Mouse (Mus musculus) ES-CJ7 (cell line): Measurements from ENCODE around the gene Scamp2.

Experiments used
- DNase-seq: peaks from one replicate; pipeline ENCODE4 v3.0.0; 2011; ENCODE audit warnings: low read depth, low spot score

The Scamp2 gene

GRCm38 (mm10) chr9:57594174-57594509 is 33.4 kb downstream of the Scamp2 start:
- DNase-seq, result no peak

GRCm38 (mm10) chr9:57597265-57597664 is 36.5 kb downstream of the Scamp2 start:
- no peak for DNase-seq

DNA sequence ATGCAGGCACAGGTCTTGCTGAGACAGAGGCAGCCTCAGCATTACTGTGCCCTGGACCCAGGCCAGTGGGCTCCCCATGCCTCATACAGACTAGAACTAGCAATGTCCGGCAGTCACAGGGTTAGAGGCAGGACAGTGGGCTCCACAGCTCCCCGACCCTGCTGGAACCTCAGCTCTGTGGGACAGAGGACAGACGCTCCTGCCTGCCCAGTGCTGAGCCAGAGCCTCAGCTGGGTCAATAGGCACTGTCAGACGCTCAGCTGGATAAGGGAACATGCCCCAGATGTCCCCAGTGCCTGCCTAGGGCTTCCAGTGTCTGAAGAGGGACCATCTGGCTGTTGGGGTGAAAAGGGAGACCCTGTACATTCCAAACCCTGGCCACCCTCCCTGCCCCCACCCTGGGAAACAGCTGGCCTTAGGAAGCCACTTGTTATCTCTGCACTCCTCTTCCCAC is 37.2 kb downstream of the Scamp2 start:
- no peak for DNase-seq

- no peak for DNase-seq
Measured at GRCm38 (mm10) chr9:57598851-57599563, 38.3 kb downstream of the Scamp2 start.

GRCm38 (mm10) chr9:57600620-57601352 is 40.0 kb downstream of the Scamp2 start:
- DNase-seq, result peak; percentile 40

GRCm38 (mm10) chr9:57601353-57601706 is 40.6 kb downstream of the Scamp2 start:
- no peak for DNase-seq

DNA sequence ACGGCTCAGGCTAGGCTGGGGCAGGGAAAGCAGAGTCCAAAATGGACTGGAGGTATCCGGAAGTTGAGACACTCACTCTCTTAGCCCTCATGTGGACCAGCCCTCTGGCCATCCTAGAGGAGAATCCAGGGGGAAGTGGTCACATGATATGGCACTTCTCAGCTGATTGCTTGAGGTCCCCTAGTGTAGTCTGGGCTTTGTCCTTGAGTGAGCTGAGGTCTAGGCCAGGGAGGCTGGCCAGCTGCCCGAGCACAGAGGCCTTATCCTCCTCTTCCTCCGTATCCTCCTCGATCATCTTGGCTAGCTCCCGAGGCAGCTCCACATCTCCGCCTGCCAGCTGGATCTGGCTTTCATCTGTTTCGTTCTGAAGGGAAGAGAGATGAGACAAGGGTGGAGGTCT is 41.4 kb downstream of the Scamp2 start:
- DNase-seq, result no peak

DNA sequence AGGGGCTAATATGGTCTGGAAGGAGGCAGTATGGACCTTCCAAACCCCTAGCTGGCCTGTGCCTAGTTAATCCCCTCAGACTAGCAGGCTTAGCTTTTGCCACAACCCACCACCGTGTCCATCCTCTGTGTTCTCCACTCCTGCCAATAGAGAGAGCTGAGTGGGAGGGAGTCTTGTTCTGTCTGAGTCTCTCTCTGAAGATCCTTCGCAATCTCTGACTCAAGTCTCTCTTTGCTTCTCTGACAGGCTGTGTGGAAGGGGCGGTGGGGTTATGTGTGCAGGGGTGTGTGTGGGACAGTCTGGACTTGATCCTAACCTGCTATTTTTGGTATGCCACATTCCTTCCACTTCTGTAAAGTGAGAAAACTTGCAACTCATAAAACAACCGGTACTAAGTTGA is 44.1 kb downstream of the Scamp2 start:
- DNase-seq, result no peak

DNA sequence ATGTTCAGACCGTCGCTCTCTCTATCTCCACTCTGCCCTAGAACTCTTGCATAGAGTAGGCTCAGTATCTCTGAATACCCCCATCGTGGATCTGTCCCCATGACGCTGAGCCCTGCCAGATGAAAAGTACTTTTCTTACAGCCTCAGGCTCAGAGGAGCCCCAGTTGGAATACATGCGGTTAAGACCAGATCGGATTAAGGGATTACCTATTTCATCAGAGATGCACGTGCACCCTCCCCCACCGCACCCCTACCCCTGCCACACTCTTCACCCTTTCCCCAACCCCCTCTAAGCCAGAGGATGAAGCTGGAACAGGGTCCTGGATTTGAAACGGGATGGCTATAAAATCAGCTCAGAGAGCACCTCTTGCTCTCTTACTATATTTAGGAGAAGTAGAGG is 44.8 kb downstream of the Scamp2 start:
- DNase-seq, result no peak

DNA sequence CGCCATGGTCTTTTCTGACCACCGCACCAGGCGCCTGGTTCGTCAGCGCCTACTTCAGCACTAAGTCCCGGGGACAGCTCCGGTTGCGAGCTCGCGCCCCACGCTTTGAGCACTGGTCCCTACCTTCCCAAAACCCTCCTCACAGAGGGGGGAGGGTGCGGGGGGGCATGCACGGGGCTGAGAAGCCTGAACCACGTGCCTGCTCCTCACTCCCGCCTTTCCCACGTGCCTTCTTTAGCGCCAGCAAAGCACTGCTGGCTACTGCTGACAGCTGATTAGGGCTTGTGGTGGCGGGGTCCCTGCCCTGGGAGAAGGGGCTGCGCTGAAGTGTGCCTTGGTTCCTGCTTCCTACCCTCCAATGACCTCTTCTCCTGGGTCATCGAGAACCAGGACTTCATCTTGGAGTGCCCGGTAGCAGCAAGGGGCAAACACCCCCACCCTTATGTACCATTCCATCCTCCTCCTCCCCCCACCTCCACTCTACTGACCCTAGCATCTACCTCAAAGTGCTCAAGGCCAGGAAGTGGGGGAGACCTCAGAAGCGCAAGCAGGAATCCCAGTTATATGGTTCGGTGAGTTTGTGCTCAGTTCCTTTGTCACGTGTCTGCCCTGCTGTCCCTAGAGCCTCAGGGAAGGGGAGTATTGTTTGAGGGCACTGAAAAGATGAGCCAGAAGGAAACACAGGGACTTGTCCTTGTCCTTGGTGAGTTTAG is 45.6 kb downstream of the Scamp2 start, which contains the start of gene Cplx3:
Cplx3 (minus strand) TSS at position 143 of the 713 bp plus-strand sequence.
- peak; percentile 52 for DNase-seq

DNA sequence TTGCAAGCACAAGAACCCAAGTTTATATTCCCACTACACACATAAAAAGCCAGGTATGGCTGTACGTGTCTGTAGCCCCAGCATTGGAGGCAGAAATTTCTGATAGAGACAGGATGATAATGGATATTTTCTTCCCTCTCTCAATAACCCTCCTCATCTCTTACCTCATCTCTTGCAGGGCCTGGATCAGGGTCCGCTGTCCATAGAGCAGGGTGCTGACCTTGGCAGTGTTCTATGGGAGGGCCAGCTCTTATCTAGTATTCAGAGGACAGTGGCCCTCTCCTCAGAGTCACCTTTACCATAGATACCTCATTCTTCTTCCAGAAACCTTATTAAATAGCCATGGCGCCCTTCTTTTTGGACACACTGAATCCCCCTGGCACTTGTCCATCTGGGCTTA is 49.1 kb downstream of the Scamp2 start:
- no peak for DNase-seq

- DNase-seq, result no peak
Measured at GRCm38 (mm10) chr9:57610359-57610826, 49.6 kb downstream of the Scamp2 start.

- DNase-seq, result no peak
Measured at GRCm38 (mm10) chr9:57612587-57612986, 51.8 kb downstream of the Scamp2 start.

- DNase-seq, result no peak
Measured at GRCm38 (mm10) chr9:57613975-57614374, 53.2 kb downstream of the Scamp2 start.

DNA sequence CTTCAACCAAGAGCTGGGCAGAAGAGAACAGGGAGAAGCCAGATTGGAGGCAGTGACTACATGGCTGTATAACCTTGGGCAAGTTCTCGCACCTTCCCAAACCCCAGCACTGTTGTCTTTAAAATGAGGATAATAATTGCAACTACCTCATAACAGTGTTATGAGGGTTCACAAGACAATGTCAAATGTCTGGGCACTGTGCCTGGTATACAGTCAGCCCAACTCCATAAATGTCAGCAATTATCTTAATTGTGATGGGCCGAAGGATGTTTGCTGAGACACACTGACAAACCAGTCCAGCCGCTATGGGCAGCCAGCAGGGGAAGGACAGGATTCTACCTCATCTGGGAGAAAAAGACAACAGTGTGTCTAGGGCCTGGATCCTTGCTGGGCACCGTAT is 54.0 kb downstream of the Scamp2 start:
- no peak for DNase-seq

DNA sequence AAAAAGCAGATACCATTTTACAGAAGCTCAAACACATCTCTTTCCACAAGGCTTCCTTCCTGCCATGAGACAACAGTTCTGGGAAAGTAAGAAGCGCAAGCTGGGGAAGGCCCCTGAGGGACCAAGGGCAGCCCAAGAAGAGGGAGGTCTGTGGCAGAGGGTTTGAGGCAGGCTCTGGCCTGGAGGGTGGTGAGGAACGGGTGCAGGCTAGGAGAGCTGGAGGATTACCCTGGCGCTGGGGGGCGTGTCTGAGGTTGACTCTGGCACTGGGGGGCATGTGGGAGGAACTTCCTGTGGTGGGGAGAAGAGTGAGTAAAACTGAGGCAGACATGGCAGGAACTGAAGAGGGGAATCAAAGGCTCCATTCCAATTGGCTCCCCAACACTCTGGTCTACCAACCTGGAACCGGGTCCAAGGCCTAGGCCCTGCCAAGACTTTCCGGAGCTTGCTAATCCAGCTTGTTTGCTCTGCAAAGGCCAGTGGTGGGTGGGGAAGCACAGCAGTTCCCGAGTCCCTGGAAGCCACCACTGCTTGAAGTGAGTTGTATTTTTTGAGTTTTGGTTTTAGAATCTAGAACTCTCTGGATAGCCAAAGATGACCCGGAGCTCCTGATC is 56.9 kb downstream of the Scamp2 start:
- no peak for DNase-seq

GRCm38 (mm10) chr9:57618854-57619253 is 58.1 kb downstream of the Scamp2 start:
- no peak for DNase-seq

DNA sequence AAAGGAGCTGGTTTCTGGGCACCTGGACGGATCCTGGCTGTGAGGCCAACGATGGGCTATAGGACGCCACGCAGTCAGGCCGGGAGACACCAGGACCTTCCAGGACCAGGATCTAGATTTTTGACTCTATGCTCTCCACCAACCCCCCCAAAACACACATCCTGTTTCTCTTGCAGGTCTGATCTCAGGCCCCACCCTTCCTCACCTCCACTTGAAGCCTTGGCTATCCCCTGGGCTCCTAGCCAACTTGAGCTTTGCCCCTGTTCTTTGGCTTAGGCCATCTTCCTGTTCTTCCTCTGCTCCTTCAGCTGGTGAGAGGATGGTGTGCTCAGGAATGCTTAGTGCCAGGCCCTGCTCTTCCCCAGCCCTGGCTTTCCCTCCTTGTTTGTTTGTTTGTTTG is 59.9 kb downstream of the Scamp2 start, which contains the start of gene Lman1l:
Lman1l (minus strand) TSS at position 101 of the 400 bp plus-strand sequence.
- DNase-seq, result no peak

DNA sequence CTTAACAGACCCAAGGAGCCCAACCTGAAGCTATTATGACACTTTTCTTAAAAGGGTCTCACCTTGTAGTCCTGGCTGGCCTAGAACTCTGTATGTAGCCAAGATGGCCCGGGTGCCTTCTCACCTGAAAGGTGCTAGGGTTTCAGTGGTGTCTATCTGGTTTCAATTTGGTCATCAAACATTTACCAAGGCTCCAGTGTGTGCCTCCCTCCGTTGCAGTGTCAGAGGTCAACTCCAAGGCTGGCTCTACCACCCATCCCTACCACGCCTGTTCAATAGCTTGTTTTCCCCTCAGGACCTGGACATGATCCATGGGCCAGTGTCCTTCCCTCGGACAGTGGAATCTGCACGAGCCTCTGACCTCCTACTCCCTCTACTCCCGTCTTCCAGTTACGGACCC is 63.6 kb downstream of the Scamp2 start:
- DNase-seq, result no peak

DNA sequence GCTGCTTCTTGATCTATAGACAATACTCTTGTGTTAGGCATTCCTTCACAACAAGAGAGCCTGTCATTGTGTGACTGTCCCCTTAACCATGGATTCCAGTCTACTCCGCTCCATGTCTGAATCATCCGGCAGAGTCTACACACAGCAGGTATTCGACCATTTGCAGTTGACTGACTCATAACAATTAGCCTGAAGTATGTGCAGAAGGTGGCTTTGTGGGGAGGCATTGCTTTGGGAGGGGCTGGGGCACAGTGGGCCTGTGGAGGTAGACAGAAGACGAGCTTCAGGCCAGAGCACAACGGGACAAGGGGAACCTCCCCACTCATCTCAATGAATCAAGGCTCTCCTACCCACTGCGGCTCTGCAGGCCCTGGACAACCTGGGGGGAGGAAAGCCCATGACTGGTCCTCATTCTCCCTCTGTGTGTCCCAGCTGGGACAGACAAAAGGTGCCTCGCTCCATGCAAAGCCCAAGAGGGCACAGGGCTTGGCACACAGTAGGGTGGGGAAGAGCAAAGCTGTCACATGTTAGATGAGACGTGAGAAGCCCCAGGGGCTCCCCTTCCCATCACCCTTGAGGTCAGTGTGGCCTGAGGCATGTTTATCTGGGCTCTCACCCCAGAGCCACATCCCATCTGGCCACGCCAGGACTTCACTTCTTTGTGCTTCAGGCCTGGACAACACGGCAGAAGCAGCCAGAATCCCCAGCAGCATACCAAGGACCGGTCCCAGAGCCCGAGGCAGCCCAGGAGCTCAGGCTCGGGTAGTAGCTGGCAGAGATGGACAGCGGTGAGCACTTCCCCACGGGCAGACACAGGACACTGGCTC is 65.1 kb downstream of the Scamp2 start:
- peak; percentile 24 for DNase-seq

- DNase-seq, result no peak
Measured at GRCm38 (mm10) chr9:57627191-57627590, 66.4 kb downstream of the Scamp2 start.
